Mouse (Mus musculus) liver, embryonic 13.5 days (tissue): ENCODE results near the gene Polr3b. TPM values are rescaled to one million over a fixed set of nuclear protein-coding genes. Genes with fewer than 3 reads are reported as not detected.

Experiments used
- ATAC-seq: fragments of 200-750 bp; cut with Nextera tagmentation; 2 replicates; pipeline ENCODE4 v1.8.0; 2017; ENCODE audit warnings: low read depth, mild to moderate bottlenecking, moderate number of reproducible peaks, moderate library complexity
- DNase-seq: peaks from one replicate; pipeline ENCODE4 v3.0.0; 2022
- H3K27ac ChIP-seq: fragments of 300-500 bp; sonication (generic); 2 replicates; pipeline ENCODE4 v1.5.1; 2015; ENCODE audit warnings: moderate library complexity, mild to moderate bottlenecking, inconsistent platforms
- H3K27me3 ChIP-seq: fragments of 300-500 bp; sonication (generic); 2 replicates; pipeline ENCODE4 v1.6.1; 2015; ENCODE audit warnings: mild to moderate bottlenecking, inconsistent platforms
- H3K36me3 ChIP-seq: fragments of 300-500 bp; sonication (generic); 2 replicates; pipeline ENCODE4 v1.6.1; 2015; ENCODE audit warnings: mild to moderate bottlenecking, inconsistent platforms
- H3K4me1 ChIP-seq: fragments of 300-500 bp; sonication (generic); replicated peaks from 2 replicates; pipeline ENCODE4 v1.6.1; 2015; ENCODE audit warnings: inconsistent platforms
- H3K4me2 ChIP-seq: fragments of 300-500 bp; sonication (generic); 2 replicates; pipeline ENCODE4 v1.6.1; 2015; ENCODE audit warnings: inconsistent platforms, mild to moderate bottlenecking, moderate library complexity
- H3K4me3 ChIP-seq: fragments of 300-500 bp; sonication (generic); replicated peaks from 2 replicates; pipeline ENCODE4 v1.5.1; 2015; ENCODE audit warnings: mild to moderate bottlenecking, inconsistent platforms
- H3K9ac ChIP-seq: fragments of 300-500 bp; sonication (generic); 2 replicates; pipeline ENCODE4 v1.6.1; 2015; ENCODE audit warnings: mild to moderate bottlenecking, inconsistent platforms
- H3K9me3 ChIP-seq: fragments of 300-500 bp; sonication (generic); replicated peaks from 2 replicates; pipeline ENCODE4 v1.6.1; 2016; ENCODE audit warnings: inconsistent platforms
- WGBS: fragments of 180-500 bp; shearing (Covaris S2); methylation state at CpG from one replicate; pipeline ENCODE4 v1.1.7; 2015; ENCODE audit not compliant: insufficient replicate concordance; 5-methylcytosine and 5-hydroxymethylcytosine counted together
- polyA plus RNA-seq: library from polyadenylated mRNA; unstranded; fragments of >200 nt; fragmentation: Nextera tagmentation; extraction: Ambion mirVana; gene quantifications from 2 replicates; pipeline ENCODE4 v1.2.1, GENCODE M21; 2015

The Polr3b gene
- polyA plus RNA-seq, 1 experiment from 2014 or later = 5.7 TPM

- no peak for DNase-seq
- no peak for ATAC-seq
Observed at GRCm38 (mm10) chr10:84755786-84756203, 133.7 kb downstream of the Polr3b start, which contains the start of gene Rfx4. Gene Rfx4 (plus strand): TSS chr10:84756062.

GRCm38 (mm10) chr10:84756435-84757095 lies 134.5 kb downstream of the Polr3b start:
- DNase-seq = no peak
- Histone ChIP-seq H3K9ac (no peak overlapping the region), H3K27me3 (peaks cover 99% of the 10 kb centered on the region), H3K36me3 (no peaks in the 10 kb centered on the region), H3K27ac (no peak overlapping the region), H3K4me3 (peak overlapping the region; percentile 16), H3K4me1 (peaks cover 18% of the 10 kb centered on the region), H3K4me2 (peak overlapping the region; percentile 38), H3K9me3 (no peaks in the 10 kb centered on the region)
- 2% methylated on average over 42 of the region's 42 CpGs for WGBS
- ATAC-seq = no peak

More at GRCm38 (mm10) chr10:84755786-84756203, 133.7 kb downstream of the Polr3b start, which contains the start of gene Rfx4:
- H3K4me3 ChIP-seq = peak within 1 kb of the TSS; percentile 29
- peaks cover 18% of the 10 kb centered on the region for H3K4me1 ChIP-seq
- peak within 1 kb of the TSS; percentile 47 for H3K4me2 ChIP-seq
- H3K27ac ChIP-seq = no peak within 1 kb of the TSS
- H3K9me3 ChIP-seq = no peaks in the 10 kb centered on the region
- no peaks in the 10 kb centered on the region for H3K36me3 ChIP-seq
- no peak within 1 kb of the TSS for H3K9ac ChIP-seq
- 2% methylated on average over 24 of the region's 24 CpGs for WGBS
- H3K27me3 ChIP-seq = peaks cover 95% of the 10 kb centered on the region

GRCm38 (mm10) chr10:84757426-84758199 lies 135.5 kb downstream of the Polr3b start:
- ATAC-seq = no peak
- H3K36me3 ChIP-seq = no peaks in the 10 kb centered on the region
- H3K9me3 ChIP-seq = no peaks in the 10 kb centered on the region
- H3K27ac ChIP-seq = no peak overlapping the region
- DNase-seq = no peak
- H3K4me2 ChIP-seq = no peak overlapping the region
- H3K27me3 ChIP-seq = peaks cover 99% of the 10 kb centered on the region
- H3K4me3 ChIP-seq = no peak overlapping the region
- no peak overlapping the region for H3K9ac ChIP-seq
- 7% methylated on average over 22 of the region's 22 CpGs for WGBS
- H3K4me1 ChIP-seq = peaks cover 18% of the 10 kb centered on the region

GRCm38 (mm10) chr10:84758200-84758468 lies 136.0 kb downstream of the Polr3b start:
- H3K4me3 ChIP-seq = no peak overlapping the region
- 9% methylated on average over 5 of the region's 5 CpGs for WGBS

GRCm38 (mm10) chr10:84758483-84759431 lies 136.7 kb downstream of the Polr3b start:
- peaks cover 100% of the 10 kb centered on the region for H3K27me3 ChIP-seq
- no peak overlapping the region for H3K9ac ChIP-seq
- no peak overlapping the region for H3K4me3 ChIP-seq
- no peak for DNase-seq
- H3K36me3 ChIP-seq = no peaks in the 10 kb centered on the region
- H3K27ac ChIP-seq = no peak overlapping the region
- WGBS = 3% methylated on average over 51 of the region's 51 CpGs
- peaks cover 18% of the 10 kb centered on the region for H3K4me1 ChIP-seq
- ATAC-seq = no peak
- H3K9me3 ChIP-seq = no peaks in the 10 kb centered on the region
- no peak overlapping the region for H3K4me2 ChIP-seq

More at GRCm38 (mm10) chr10:84758200-84758468, 136.0 kb downstream of the Polr3b start:
- H3K27me3 ChIP-seq = peaks cover 99% of the 10 kb centered on the region
- H3K9me3 ChIP-seq = no peaks in the 10 kb centered on the region
- H3K4me1 ChIP-seq = peaks cover 18% of the 10 kb centered on the region
- ATAC-seq (no peak), DNase-seq (no peak)
- no peak overlapping the region for H3K4me2 ChIP-seq
- H3K36me3 ChIP-seq = no peaks in the 10 kb centered on the region
- no peak overlapping the region for H3K27ac ChIP-seq
- H3K9ac ChIP-seq = no peak overlapping the region

- peaks cover 100% of the 10 kb centered on the region for H3K27me3 ChIP-seq
- no peak for ATAC-seq
- H3K36me3 ChIP-seq = no peaks in the 10 kb centered on the region
- H3K4me1 ChIP-seq = peaks cover 16% of the 10 kb centered on the region
- 0 out of 2 replicates have a peak overlapping the region, but pooled peaks have one; percentile 14 for H3K4me2 ChIP-seq
- H3K9me3 ChIP-seq = no peaks in the 10 kb centered on the region
- no peak for DNase-seq
- no peak overlapping the region for H3K27ac ChIP-seq
- WGBS = 9% methylated on average over 16 of the region's 16 CpGs
- no peak overlapping the region for H3K4me3 ChIP-seq
- no peak overlapping the region for H3K9ac ChIP-seq
Observed at GRCm38 (mm10) chr10:84759511-84760117, 137.5 kb downstream of the Polr3b start.

GRCm38 (mm10) chr10:84760118-84761111 lies 138.3 kb downstream of the Polr3b start:
- Histone ChIP-seq H3K27ac (no peak overlapping the region), H3K9ac (no peak overlapping the region), H3K27me3 (peaks cover 93% of the 10 kb centered on the region), H3K4me1 (peaks cover 13% of the 10 kb centered on the region; the same call in 1 of the 2 replicates), H3K9me3 (no peaks in the 10 kb centered on the region), H3K36me3 (no peaks in the 10 kb centered on the region), H3K4me3 (no peak overlapping the region), H3K4me2 (peak overlapping the region; percentile 14; the same call in 1 of the 2 replicates)
- 7% methylated on average over 46 of the region's 46 CpGs for WGBS
- ATAC-seq = no peak
- DNase-seq = no peak

GRCm38 (mm10) chr10:84768766-84769165 lies 146.7 kb downstream of the Polr3b start:
- no peak overlapping the region for H3K4me3 ChIP-seq
- DNase-seq = no peak

GRCm38 (mm10) chr10:84772380-84773130 lies 150.5 kb downstream of the Polr3b start:
- no peaks in the 10 kb centered on the region for H3K9me3 ChIP-seq
- H3K9ac ChIP-seq = no peak overlapping the region
- DNase-seq (no peak), ATAC-seq (no peak)
- H3K27ac ChIP-seq = no peak overlapping the region
- WGBS = 48% methylated on average over 4 of the region's 4 CpGs
- 0 out of 2 replicates have a peak, but pooled peaks cover 4% of the 10 kb centered on the region for H3K27me3 ChIP-seq
- H3K36me3 ChIP-seq = no peaks in the 10 kb centered on the region
- no peak overlapping the region for H3K4me3 ChIP-seq
- no peaks in the 10 kb centered on the region for H3K4me1 ChIP-seq
- no peak overlapping the region for H3K4me2 ChIP-seq

More at GRCm38 (mm10) chr10:84768766-84769165, 146.7 kb downstream of the Polr3b start:
- Histone ChIP-seq H3K9ac (no peak overlapping the region), H3K4me1 (no peaks in the 10 kb centered on the region), H3K27me3 (peaks cover 22% of the 10 kb centered on the region), H3K36me3 (no peaks in the 10 kb centered on the region), H3K27ac (no peak overlapping the region), H3K4me2 (no peak overlapping the region), H3K9me3 (no peaks in the 10 kb centered on the region)
- no peak for ATAC-seq
- 63% methylated on average over 10 of the region's 10 CpGs for WGBS
